Mouse (Mus musculus) G1E (cell line): Measurements from ENCODE around the gene Syt16. TPM values are rescaled to one million over a fixed set of nuclear protein-coding genes. Genes with fewer than 3 reads are reported as not detected.

ENCODE experiments used
- ATAC-seq: 2 replicates; pipeline ENCODE4 v1.8.0; 2016; ENCODE audit warnings: mild to moderate bottlenecking; ENCODE audit not compliant: insufficient number of reproducible peaks, poor library complexity, low FRiP score, severe bottlenecking; ENCODE audit errors: extremely low read depth
- DNase-seq: peaks from one replicate; pipeline ENCODE4 v3.0.0; 2012; ENCODE audit warnings: low spot score
- H3K27me3 ChIP-seq: 2 replicates; pipeline ENCODE4 v1.6.1; 2012; ENCODE audit warnings: mild to moderate bottlenecking, low read length, inconsistent platforms; ENCODE audit not compliant: insufficient read depth
- H3K36me3 ChIP-seq: replicated peaks from 2 replicates; pipeline ENCODE3; 2012; ENCODE audit warnings: mild to moderate bottlenecking, inconsistent platforms
- H3K4me1 ChIP-seq: 2 replicates; pipeline ENCODE4 v1.6.1; 2012; ENCODE audit warnings: low read depth, low read length, inconsistent platforms, mixed read lengths; ENCODE audit not compliant: insufficient read depth
- H3K4me3 ChIP-seq: 2 replicates; pipeline ENCODE4 v1.5.1; 2012; ENCODE audit warnings: low read depth, mild to moderate bottlenecking, inconsistent platforms, low read length, moderate library complexity, mixed read lengths
- H3K9me3 ChIP-seq: replicated peaks from 2 replicates; pipeline ENCODE4 v1.6.1; 2012; ENCODE audit warnings: inconsistent platforms
- CTCF ChIP-seq: IDR thresholded peaks from 2 replicates; pipeline ENCODE4 v1.5.1; 2012; ENCODE audit warnings: low read depth, low read length, inconsistent platforms, mixed read lengths
- GATA1 ChIP-seq: IDR thresholded peaks from 2 replicates; pipeline ENCODE4 v1.6.1; 2012; ENCODE audit warnings: borderline replicate concordance, low read length, inconsistent platforms, mixed read lengths
- GATA2 ChIP-seq: IDR thresholded peaks from 2 replicates; pipeline ENCODE4 v1.6.1; 2012; ENCODE audit warnings: low read depth, low read length, inconsistent platforms, borderline replicate concordance
- POLR2AphosphoS5 ChIP-seq: IDR thresholded peaks from 2 replicates; pipeline ENCODE4 v1.6.1; 2012; ENCODE audit warnings: low read depth, low read length, inconsistent platforms; ENCODE audit not compliant: insufficient replicate concordance
- TAL1 ChIP-seq: conservative IDR thresholded peaks from 2 replicates; pipeline ENCODE4 v1.6.1; 2012; ENCODE audit warnings: low read depth, low read length, inconsistent platforms, mixed read lengths
- polyA plus RNA-seq: library from polyadenylated mRNA; stranded (reverse); fragments of >175 nt; gene quantifications from 2 replicates; pipeline ENCODE4 v1.2.3, GENCODE M21; 2012
- total RNA-seq, 2 experiments: library from RNA; stranded (forward) in 1 of 2; stranded (reverse) in 1 of 2; fragments of 200-1000 nt in 1 of 2; fragments of >200 nt in 1 of 2; fragmentation: Nextera tagmentation in 1 of 2; gene quantifications; 2 replicates each; pipeline ENCODE4 v1.2.3; 2014 to 2017

Syt16 gene
- total and polyA plus RNA-seq, 3 experiments: 0.11 TPM; not detected in 2

DNA sequence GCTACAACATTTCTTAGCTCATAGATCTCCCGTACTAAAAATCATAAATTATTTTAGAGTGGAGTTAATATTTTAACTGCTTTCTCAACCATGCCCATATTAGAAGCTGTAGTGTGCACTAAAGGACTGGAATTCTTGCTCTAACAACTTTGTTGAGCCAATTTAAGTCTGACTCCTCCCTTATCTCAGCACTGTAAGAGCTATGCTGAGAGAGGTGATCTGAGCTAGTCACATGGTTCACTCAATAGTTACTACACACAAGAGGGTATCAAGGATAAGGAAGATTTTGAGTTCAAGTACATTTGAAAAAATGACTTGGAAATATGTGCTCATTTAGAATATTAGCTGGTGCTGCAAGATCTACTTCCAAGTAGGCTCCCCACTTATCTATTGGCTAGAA, 71.5 kb downstream of the Syt16 start:
- no peaks in the 10 kb centered on the region for H3K27me3 ChIP-seq
- no peak overlapping the region for H3K4me3 ChIP-seq
- ATAC-seq (no peak), DNase-seq (no peak)
- H3K36me3 ChIP-seq: no peaks in the 10 kb centered on the region
- H3K9me3 ChIP-seq: no peaks in the 10 kb centered on the region
- no peaks in the 10 kb centered on the region for H3K4me1 ChIP-seq
- TF ChIP-seq CTCF: no peak
- no peak for TF ChIP-seq GATA2
- no peak for TF ChIP-seq POLR2AphosphoS5
- no peak for TF ChIP-seq GATA1
- no peak for TF ChIP-seq TAL1

DNA sequence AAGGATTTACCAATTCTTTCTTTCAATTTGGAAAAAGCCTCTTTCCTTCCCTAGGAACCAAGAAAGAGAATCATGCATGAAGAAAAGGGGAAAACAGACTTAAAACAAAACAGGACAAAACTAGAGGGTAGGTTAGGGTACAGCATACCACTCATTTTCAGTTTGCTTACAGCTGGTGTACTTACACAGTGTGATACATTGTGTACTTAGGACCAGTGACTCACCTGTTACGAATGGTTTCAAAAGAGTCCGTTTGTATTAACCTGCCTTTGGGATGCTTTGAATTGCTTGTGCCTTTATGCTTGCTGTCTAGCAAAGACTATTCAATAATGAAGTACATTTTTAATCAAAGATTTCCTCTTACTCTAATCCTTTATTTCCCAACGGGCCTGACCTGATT, 78.1 kb downstream of the Syt16 start:
- Histone ChIP-seq H3K4me3 (no peak overlapping the region), H3K9me3 (no peaks in the 10 kb centered on the region), H3K27me3 (no peaks in the 10 kb centered on the region), H3K4me1 (no peaks in the 10 kb centered on the region), H3K36me3 (no peaks in the 10 kb centered on the region)
- DNase-seq (no peak), ATAC-seq (no peak)
- TF ChIP-seq TAL1: no peak
- TF ChIP-seq POLR2AphosphoS5: no peak
- no peak for TF ChIP-seq GATA1
- no peak for TF ChIP-seq GATA2
- TF ChIP-seq CTCF: no peak

DNA sequence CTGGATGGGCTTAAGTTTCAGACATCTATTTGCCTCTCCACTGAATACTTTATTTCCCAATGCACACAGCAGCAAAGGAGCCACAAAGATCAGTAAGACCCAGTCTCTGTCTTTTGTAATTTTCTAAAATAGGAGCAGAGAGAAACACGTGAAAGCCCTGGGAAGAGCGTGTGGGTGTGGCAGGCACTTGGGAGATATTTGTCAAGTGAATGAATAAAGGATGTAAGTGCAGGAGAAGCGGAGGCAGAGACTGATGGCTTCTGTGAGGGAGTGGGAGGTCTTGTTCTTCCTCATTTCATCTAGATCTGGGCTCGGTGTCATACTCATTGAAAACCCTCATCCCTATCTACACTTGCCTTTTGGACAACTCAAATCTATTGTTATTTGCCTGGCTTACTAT, 78.6 kb downstream of the Syt16 start:
- ATAC-seq (no peak), DNase-seq (no peak)
- no peaks in the 10 kb centered on the region for H3K9me3 ChIP-seq
- TF ChIP-seq POLR2AphosphoS5 (no peak), CTCF (no peak), GATA1 (no peak), GATA2 (no peak), TAL1 (no peak)
- no peaks in the 10 kb centered on the region for H3K4me1 ChIP-seq
- no peak overlapping the region for H3K4me3 ChIP-seq
- H3K27me3 ChIP-seq: no peaks in the 10 kb centered on the region
- H3K36me3 ChIP-seq: no peaks in the 10 kb centered on the region

DNA sequence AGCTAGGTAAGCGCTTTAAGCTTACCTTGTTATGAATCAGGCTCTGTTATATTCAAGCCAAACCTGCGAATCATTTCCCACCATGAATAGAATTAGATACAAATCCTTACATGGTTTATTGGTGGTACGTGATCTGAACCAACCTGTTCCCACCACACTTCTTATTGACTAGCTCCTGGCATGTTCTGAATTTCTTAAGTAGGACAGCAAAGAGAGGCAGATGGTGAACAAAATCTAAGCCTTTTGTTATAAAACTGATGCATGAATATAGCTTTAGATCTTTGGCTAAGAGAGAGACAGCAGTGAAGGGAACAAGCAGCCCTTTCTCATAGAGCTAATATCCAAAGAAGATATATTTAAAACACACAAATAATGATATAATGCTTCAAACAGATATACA, 83.7 kb downstream of the Syt16 start:
- H3K27me3 ChIP-seq: no peaks in the 10 kb centered on the region
- H3K4me3 ChIP-seq: no peak overlapping the region
- ATAC-seq (no peak), DNase-seq (no peak)
- no peak for TF ChIP-seq POLR2AphosphoS5
- no peak for TF ChIP-seq CTCF
- no peak for TF ChIP-seq GATA1
- TF ChIP-seq GATA2: no peak
- no peak for TF ChIP-seq TAL1
- H3K4me1 ChIP-seq: no peaks in the 10 kb centered on the region
- H3K9me3 ChIP-seq: no peaks in the 10 kb centered on the region
- no peaks in the 10 kb centered on the region for H3K36me3 ChIP-seq

DNA sequence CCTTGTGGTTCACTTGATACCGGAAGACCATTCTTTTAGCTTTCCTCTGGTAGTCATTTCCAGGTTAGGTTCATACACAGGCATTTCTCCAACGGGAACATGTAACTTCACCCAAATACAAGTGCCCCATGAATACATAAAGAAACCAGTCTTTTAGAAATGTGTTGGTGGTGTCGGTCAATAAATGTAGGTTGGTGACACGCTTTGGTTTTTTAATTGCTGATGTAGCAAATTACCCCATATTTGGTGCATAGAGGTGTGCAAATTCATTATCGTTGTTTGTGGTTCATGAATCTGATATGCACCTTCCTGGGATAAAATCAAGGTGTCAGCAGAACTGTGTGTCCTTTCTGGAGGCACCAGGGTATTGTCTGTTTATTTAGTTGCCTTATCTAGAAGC, 86.9 kb downstream of the Syt16 start:
- TF ChIP-seq POLR2AphosphoS5 (no peak), TAL1 (no peak), CTCF (no peak), GATA1 (no peak), GATA2 (no peak)
- Histone ChIP-seq H3K4me3 (no peak overlapping the region), H3K9me3 (no peaks in the 10 kb centered on the region), H3K27me3 (no peaks in the 10 kb centered on the region), H3K36me3 (no peaks in the 10 kb centered on the region), H3K4me1 (no peaks in the 10 kb centered on the region)
- no peak for DNase-seq
- ATAC-seq: no peak

DNA sequence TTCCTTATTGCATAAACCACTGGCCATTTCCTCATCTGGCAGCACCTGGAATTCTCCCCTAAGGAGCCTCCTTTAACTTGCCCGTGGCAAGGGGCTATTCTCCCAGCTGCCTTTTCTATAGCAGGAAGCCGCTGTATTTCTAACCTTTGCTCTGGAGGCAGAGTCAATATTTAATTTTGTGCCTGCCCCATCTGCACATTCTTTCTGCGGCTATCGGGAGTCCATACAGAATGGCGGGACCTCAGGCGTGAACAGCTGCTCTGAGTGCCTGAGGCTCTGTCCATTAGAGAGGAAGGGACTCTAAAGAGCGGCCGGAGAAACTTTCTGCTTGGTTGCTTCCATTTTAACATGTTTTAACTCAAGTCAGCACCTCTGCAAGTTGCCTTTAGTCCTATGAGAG, 89.6 kb downstream of the Syt16 start:
- Histone ChIP-seq H3K4me1 (no peaks in the 10 kb centered on the region), H3K9me3 (no peaks in the 10 kb centered on the region), H3K27me3 (no peaks in the 10 kb centered on the region), H3K4me3 (no peak overlapping the region), H3K36me3 (no peaks in the 10 kb centered on the region)
- ATAC-seq: no peak
- TF ChIP-seq TAL1 (no peak), CTCF (no peak), POLR2AphosphoS5 (no peak), GATA1 (no peak), GATA2 (no peak)
- DNase-seq: no peak

DNA sequence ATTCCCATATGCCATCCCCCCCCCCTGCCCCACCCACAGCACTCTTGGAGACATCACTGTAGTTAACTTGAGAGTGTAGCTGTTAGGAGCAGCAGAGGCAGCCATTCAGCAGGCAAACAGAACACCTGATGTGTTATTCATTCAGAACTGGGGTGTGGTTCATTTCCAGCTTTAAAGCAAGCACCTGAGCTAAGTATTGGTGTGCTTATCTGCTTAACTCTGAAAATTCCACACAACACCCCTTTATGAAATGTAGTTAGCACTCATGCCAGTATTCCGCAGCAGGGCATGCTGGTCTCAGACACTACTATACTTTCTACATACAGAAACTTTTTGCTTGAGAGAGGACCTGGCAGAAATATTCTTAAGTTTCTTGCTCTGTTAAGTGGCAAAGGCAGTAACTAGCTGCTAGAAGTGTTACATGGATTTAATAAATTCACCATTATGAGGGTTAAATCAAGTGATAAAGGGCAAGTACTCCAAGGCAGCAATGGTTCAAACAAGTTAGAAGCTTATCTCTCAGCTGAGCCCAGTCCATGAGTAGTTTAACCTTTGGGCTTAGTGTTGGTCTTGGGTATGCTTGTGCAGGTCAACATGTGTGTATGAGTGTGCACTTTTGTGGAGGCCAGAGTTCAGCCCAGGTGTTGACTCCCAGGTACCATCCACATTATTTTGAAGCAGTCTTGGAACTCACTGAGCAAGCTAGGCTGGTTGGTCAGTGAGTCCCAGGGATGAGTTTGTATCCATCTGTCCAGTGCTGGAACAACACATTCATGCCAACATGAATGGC, 92.1 kb downstream of the Syt16 start:
- Histone ChIP-seq H3K27me3 (no peaks in the 10 kb centered on the region), H3K9me3 (no peaks in the 10 kb centered on the region), H3K4me3 (no peak overlapping the region), H3K36me3 (no peaks in the 10 kb centered on the region), H3K4me1 (no peaks in the 10 kb centered on the region)
- ATAC-seq: no peak
- no peak for TF ChIP-seq TAL1
- no peak for TF ChIP-seq CTCF
- TF ChIP-seq GATA1: no peak
- no peak for DNase-seq
